Mouse (Mus musculus): ENCODE results near the gene Med19. TPM values are rescaled to one million over a fixed set of nuclear protein-coding genes. Genes with fewer than 3 reads are reported as not detected.

Gene Med19
- polyA plus RNA-seq, 1 experiment, result 20.4 TPM

DNA sequence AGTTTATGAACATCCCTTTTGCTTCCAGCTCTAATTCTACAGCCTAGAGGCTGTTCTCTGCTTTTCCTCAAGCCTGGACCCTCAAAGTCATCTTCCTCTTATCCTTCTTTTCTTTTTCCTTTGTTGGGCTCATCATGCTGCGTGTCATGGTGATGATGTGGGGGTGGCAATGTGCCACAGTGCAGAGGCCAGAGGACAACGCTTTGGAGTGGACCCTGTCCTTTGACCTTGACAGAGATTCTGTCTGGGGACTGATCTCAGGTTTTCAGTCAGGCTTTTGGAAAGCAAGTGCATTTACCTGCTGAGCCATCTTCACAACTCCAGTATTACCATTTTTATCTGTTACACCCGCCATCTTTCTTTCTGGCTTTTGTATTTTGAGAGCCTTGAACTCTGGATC, 53.0 kb downstream of the Med19 start:
- Histone ChIP-seq H3K4me1 (ENCODE audit: control insufficient read depth, insufficient read depth, low read length) (peaks cover 13% of the 10 kb centered on the region), H3K4me3 (ENCODE audit: insufficient read depth, low read length) (no peak overlapping the region), H3K27ac (ENCODE audit: insufficient read depth, low read depth, low read length) (no peak overlapping the region)
- no peak for TF ChIP-seq CTCF (IDR thresholded peaks at IDR 0.05; ENCODE audit: low read depth, low read length)
- no peak for TF ChIP-seq POLR2A (IDR thresholded peaks at IDR 0.05; ENCODE audit: borderline replicate concordance, low read depth, low read length)

DNA sequence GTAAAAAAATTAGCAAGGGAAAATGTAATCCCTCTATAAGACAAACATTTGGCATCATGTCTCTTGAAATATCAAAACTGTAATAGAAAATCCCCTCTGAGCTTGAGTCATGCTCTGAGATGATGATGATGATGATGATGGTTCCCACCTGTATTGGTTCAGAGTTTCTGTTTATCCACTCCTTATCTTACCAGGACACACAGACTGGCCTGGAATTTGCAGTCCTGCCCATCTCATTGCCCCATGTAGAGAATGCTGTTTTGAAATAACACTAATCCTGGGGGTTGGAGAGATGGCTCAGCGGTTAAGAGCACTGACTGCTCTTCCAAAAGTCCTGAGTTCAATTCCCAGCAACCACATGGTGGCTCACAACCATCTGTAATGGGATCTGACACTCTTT, 54.2 kb downstream of the Med19 start:
- Histone ChIP-seq H3K4me3 (ENCODE audit: insufficient read depth, low read length) (no peak overlapping the region), H3K27ac (ENCODE audit: insufficient read depth, low read depth, low read length) (no peak overlapping the region), H3K4me1 (ENCODE audit: control insufficient read depth, insufficient read depth, low read length) (peaks cover 13% of the 10 kb centered on the region)
- TF ChIP-seq CTCF (IDR thresholded peaks at IDR 0.05; ENCODE audit: low read depth, low read length), result no peak
- TF ChIP-seq POLR2A (IDR thresholded peaks at IDR 0.05; ENCODE audit: borderline replicate concordance, low read depth, low read length), result no peak

DNA sequence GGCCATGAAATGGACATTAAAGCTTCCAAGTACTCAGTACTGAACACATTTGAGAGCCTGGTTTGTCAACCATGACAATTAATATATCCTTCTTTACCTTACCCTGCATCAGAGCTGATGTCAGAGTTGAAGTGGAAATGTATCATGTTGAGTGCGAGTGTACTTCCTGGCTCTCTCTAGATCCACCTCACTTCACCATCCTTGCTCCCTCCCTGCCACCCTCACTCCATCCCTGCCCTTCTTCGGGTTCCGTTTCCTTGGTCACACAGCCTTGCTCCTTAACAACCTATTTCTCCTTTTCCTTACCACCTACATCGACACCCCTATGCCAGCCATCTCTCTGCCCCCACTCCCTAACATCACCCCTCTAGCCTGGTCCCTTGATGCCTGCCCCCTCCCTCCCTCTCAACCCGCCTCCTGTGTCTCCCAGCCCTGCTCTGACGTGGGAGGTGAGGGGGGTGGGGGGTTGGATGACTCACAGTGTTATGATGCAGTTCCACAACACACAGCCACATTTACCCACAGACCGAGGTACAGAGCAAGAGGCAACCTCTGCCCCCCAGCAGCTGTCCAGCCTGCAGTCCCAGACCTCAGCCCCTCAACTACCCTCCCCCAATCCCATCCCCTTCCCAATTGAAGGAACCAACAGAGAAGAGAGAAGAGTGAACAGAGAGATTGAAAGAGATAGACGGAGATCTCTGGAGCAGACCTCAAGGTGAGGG, 55.5 kb downstream of the Med19 start, which contains the start of gene Ypel4:
Ypel4 (plus strand) TSS at position 480 of the 722 bp plus-strand sequence.
- peak within 1 kb of the TSS; percentile 41 for H3K4me3 ChIP-seq (ENCODE audit: insufficient read depth, low read length)
- TF ChIP-seq CTCF (IDR thresholded peaks at IDR 0.05; ENCODE audit: low read depth, low read length) (no peak), POLR2A (IDR thresholded peaks at IDR 0.05; ENCODE audit: borderline replicate concordance, low read depth, low read length) (no peak)
- peaks cover 13% of the 10 kb centered on the region for H3K4me1 ChIP-seq (ENCODE audit: control insufficient read depth, insufficient read depth, low read length)
- H3K27ac ChIP-seq (ENCODE audit: insufficient read depth, low read depth, low read length), result no peak within 1 kb of the TSS

DNA sequence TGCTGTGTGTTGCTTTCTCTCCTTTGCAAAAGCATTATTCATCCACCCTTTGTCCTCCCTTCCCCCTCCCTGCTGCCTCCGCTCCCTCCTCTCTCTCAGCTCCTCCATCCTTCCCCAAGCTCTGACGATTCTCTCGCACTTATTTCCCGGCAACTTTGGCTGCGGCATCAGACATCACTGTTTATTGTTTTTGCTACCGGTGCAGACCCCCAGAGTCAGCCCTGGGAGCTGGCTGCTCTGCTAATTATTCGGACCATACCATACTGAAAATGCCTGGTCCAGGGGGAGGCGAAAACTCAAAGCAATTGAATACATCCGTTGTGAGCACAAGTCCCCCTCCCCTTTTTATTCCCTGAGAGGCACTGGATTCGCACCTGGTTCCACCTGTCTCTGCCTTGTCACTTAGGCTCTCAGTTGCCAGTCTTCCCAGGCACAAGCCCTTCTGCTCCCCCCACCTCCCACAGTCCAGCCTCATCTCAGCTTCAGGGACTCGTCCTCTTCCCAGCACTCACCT, 56.2 kb downstream of the Med19 start:
- TF ChIP-seq CTCF (IDR thresholded peaks at IDR 0.05; ENCODE audit: low read depth, low read length) (no peak), POLR2A (IDR thresholded peaks at IDR 0.05; ENCODE audit: borderline replicate concordance, low read depth, low read length) (no peak)
- Histone ChIP-seq H3K4me3 (ENCODE audit: insufficient read depth, low read length) (peak overlapping the region; percentile 41), H3K4me1 (ENCODE audit: control insufficient read depth, insufficient read depth, low read length) (peaks cover 16% of the 10 kb centered on the region), H3K27ac (ENCODE audit: insufficient read depth, low read depth, low read length) (no peak overlapping the region)

DNA sequence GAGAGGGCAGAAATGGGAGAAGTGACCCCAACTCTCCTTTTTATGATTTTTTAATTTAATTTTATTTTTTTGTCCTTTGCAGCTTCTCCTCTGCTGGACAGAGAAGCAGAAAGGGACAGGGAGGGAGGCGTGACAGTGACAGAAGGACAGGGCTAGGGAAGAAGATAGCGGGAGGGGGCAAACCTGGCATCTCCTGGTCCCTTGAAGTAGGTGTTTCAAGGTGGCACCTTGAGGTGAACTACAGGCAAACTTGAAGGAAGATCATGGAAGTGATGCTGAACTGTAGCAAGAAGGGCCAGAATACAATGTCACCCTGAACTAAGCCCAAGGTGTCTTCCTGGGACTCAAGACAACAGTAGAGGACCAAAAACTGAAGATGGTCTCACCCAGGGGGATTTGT, 56.7 kb downstream of the Med19 start:
- H3K4me1 ChIP-seq (ENCODE audit: control insufficient read depth, insufficient read depth, low read length), result peaks cover 20% of the 10 kb centered on the region
- TF ChIP-seq POLR2A (IDR thresholded peaks at IDR 0.05; ENCODE audit: borderline replicate concordance, low read depth, low read length) (no peak), CTCF (IDR thresholded peaks at IDR 0.05; ENCODE audit: low read depth, low read length) (no peak)
- no peak overlapping the region for H3K27ac ChIP-seq (ENCODE audit: insufficient read depth, low read depth, low read length)
- H3K4me3 ChIP-seq (ENCODE audit: insufficient read depth, low read length), result peak overlapping the region; percentile 41; the same call in 1 of the 2 replicates

DNA sequence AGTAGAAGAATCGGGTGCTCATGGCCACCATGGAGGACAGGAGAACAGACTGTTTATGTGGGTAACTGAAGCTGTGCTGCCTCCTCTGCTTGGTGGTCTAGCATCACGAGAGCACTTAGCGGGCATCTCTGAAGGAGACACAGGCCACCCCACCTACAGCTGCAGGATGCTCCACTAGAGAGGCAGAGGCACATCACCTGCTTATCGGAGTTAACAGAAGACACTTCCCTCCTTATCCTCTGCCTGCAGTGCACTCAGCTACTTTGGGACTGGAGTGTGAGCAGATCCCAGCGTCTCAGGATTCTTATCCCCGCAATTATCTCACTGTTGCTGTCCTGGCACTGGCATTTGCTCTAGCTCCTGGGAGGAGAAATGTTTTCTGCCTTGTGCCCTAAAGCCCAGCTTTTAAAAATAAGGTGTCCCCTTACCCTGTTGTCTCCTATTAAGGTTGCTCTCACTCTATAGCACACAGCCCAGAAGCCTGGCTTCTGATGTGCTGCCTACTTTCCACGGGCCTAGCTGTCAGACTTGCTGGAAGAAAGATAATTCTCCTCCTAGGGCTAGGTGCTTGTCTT, 57.2 kb downstream of the Med19 start:
- Histone ChIP-seq H3K27ac (ENCODE audit: insufficient read depth, low read depth, low read length) (no peak overlapping the region), H3K4me3 (ENCODE audit: insufficient read depth, low read length) (no peak overlapping the region), H3K4me1 (ENCODE audit: control insufficient read depth, insufficient read depth, low read length) (peaks cover 20% of the 10 kb centered on the region)
- no peak for TF ChIP-seq POLR2A (IDR thresholded peaks at IDR 0.05; ENCODE audit: borderline replicate concordance, low read depth, low read length)
- no peak for TF ChIP-seq CTCF (IDR thresholded peaks at IDR 0.05; ENCODE audit: low read depth, low read length)

DNA sequence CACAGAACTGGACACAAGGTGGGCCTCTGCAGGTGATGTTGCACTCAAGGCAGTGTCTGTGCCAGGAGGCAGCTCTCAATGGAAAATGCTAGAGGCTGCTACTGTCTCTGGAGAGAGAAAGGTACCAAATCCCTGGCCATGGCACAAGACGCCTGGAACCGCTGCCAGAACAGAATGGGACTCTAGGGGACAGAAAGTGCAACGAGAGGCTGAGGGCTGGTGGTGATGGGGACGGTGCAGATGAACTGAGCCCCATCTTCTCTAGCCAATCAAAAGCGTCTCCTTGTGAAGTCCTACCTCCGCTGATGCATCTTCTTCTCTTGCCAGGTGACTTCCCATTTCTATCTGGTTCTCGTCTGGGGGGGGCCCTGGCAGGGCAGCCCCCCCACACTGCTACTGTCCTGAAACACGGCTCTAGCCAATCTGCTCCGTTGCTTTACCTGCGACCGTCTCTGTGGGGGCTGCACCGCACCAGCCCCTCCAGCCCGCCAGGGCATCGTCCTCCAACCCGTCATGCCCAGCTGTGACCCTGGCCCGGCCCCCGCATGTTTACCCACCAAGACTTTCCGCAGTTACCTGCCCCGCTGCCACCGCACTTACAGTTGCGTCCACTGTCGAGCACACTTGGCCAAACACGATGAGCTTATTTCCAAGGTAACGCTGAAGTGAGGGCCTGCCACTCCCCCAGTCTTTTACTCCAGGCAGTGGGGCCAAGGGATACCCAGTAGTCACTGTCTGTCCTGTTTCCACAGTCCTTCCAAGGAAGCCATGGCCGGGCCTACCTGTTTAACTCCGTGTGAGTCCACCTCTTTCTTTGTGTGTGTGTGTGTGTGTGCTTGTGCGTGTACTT, 58.3 kb downstream of the Med19 start:
- TF ChIP-seq CTCF (IDR thresholded peaks at IDR 0.05; ENCODE audit: low read depth, low read length), result no peak
- TF ChIP-seq POLR2A (IDR thresholded peaks at IDR 0.05; ENCODE audit: borderline replicate concordance, low read depth, low read length), result no peak
- Histone ChIP-seq H3K27ac (ENCODE audit: insufficient read depth, low read depth, low read length) (no peak overlapping the region), H3K4me1 (ENCODE audit: control insufficient read depth, insufficient read depth, low read length) (peaks cover 20% of the 10 kb centered on the region), H3K4me3 (ENCODE audit: insufficient read depth, low read length) (no peak overlapping the region)

DNA sequence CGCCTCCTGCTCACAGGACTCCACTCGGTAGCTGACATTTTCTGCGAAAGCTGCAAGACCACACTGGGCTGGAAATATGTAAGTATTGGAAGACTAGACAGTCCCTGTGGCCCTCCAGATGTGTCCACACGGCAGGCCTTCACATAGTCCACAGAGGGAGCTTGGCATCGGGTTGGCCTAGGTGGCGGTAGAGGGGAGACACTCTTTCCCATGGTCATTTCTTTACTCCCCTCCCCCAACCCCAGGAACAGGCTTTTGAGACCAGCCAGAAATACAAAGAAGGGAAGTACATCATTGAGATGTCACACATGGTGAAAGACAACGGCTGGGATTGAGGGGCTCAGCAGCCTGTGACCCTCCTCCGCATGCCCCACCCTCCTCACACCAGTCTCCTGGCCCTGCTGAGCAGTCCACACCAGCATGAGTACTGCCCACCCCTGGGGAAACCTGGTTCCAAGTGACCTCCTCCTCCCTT, 59.3 kb downstream of the Med19 start:
- TF ChIP-seq POLR2A (IDR thresholded peaks at IDR 0.05; ENCODE audit: borderline replicate concordance, low read depth, low read length) (no peak), CTCF (IDR thresholded peaks at IDR 0.05; ENCODE audit: low read depth, low read length) (no peak)
- Histone ChIP-seq H3K27ac (ENCODE audit: insufficient read depth, low read depth, low read length) (no peak overlapping the region), H3K4me1 (ENCODE audit: control insufficient read depth, insufficient read depth, low read length) (peaks cover 20% of the 10 kb centered on the region), H3K4me3 (ENCODE audit: insufficient read depth, low read length) (no peak overlapping the region)

Other genes starting within 250 kb of the Med19 start
- 21.5 and 25.5 TPM in 2 replicates for gene Tfpi, start 201.6 kb upstream of the Med19 start, polyA plus RNA-seq (2012; ENCODE audit: insufficient read depth, insufficient read length, missing spikeins)
- gene Ctnnd1, start 27.6 kb upstream of the Med19 start, polyA plus RNA-seq (2012; ENCODE audit: insufficient read depth, insufficient read length, missing spikeins), result 99.2 and 110 TPM in 2 replicates
- not detected in 2 replicates for gene Btbd18, start 19.3 kb upstream of the Med19 start, polyA plus RNA-seq (2012; ENCODE audit: insufficient read depth, insufficient read length, missing spikeins)
- gene Selenoh, start 7.6 kb upstream of the Med19 start, polyA plus RNA-seq (2012; ENCODE audit: insufficient read depth, insufficient read length, missing spikeins), result 24.2 and 24.5 TPM in 2 replicates
- not detected in 2 replicates for gene Gm28635, start 361 bp upstream of the Med19 start, polyA plus RNA-seq (2012; ENCODE audit: insufficient read depth, insufficient read length, missing spikeins)
- gene Tmx2, start 738 bp downstream of the Med19 start, polyA plus RNA-seq (2012; ENCODE audit: insufficient read depth, insufficient read length, missing spikeins), result 41.4 TPM in 2 replicates
- 27.5 and 29.2 TPM in 2 replicates for gene Zdhhc5, start 36.8 kb downstream of the Med19 start, polyA plus RNA-seq (2012; ENCODE audit: insufficient read depth, insufficient read length, missing spikeins)
- gene Clp1, start 48.9 kb downstream of the Med19 start, polyA plus RNA-seq (2012; ENCODE audit: insufficient read depth, insufficient read length, missing spikeins), result 16.4 and 16.6 TPM in 2 replicates
- gene Ypel4, start 55.7 kb downstream of the Med19 start, polyA plus RNA-seq (2012; ENCODE audit: insufficient read depth, insufficient read length, missing spikeins), result 0.70 and 0.92 TPM in 2 replicates
- not detected in 2 replicates for gene Gm19426, start 65.3 kb downstream of the Med19 start, polyA plus RNA-seq (2012; ENCODE audit: insufficient read depth, insufficient read length, missing spikeins)
- gene Serping1, start 97.0 kb downstream of the Med19 start, polyA plus RNA-seq (2012; ENCODE audit: insufficient read depth, insufficient read length, missing spikeins), result 0.83 TPM in 1 of 2 replicates, not detected in the other
- 107 and 110 TPM in 2 replicates for gene Ube2l6, start 120.4 kb downstream of the Med19 start, polyA plus RNA-seq (2012; ENCODE audit: insufficient read depth, insufficient read length, missing spikeins)
- not detected in 2 replicates for gene Smtnl1, start 144.2 kb downstream of the Med19 start, polyA plus RNA-seq (2012; ENCODE audit: insufficient read depth, insufficient read length, missing spikeins)
- 20.7 TPM in 2 replicates for gene Timm10, start 148.6 kb downstream of the Med19 start, polyA plus RNA-seq (2012; ENCODE audit: insufficient read depth, insufficient read length, missing spikeins)
- gene Slc43a1, start 160.4 kb downstream of the Med19 start, polyA plus RNA-seq (2012; ENCODE audit: insufficient read depth, insufficient read length, missing spikeins), result not detected in 2 replicates
- not detected in 2 replicates for gene Rtn4rl2, start 208.3 kb downstream of the Med19 start, polyA plus RNA-seq (2012; ENCODE audit: insufficient read depth, insufficient read length, missing spikeins)